Mouse (Mus musculus) heart, adult 2 months (tissue): ENCODE results near the gene Eps8. TPM values are rescaled to one million over a fixed set of nuclear protein-coding genes. Genes with fewer than 3 reads are reported as not detected.

ENCODE experiments used
- DNase-seq, 2 experiments: peaks; one replicate each; pipeline ENCODE4 v3.0.0; 2021
- H3K27ac ChIP-seq: fragments of 200-600 bp; 2 replicates; pipeline ENCODE4 v1.8.1; 2022
- H3K27me3 ChIP-seq: fragments of 200-500 bp; 2 replicates; pipeline ENCODE4 v1.6.1; 2012; ENCODE audit warnings: mild to moderate bottlenecking, low read length, inconsistent platforms, mixed read lengths; ENCODE audit not compliant: control insufficient read depth, insufficient read depth
- H3K36me3 ChIP-seq: fragments of 200-500 bp; 2 replicates; pipeline ENCODE4 v1.6.1; 2012; ENCODE audit warnings: low read length, inconsistent platforms; ENCODE audit not compliant: control insufficient read depth, insufficient read depth
- H3K4me1 ChIP-seq: fragments of 200-500 bp; 2 replicates; pipeline ENCODE4 v1.6.1; 2011; ENCODE audit warnings: low read length; ENCODE audit not compliant: control insufficient read depth, insufficient read depth
- H3K4me3 ChIP-seq: fragments of 200-600 bp; 2 replicates; pipeline ENCODE4 v1.8.1; 2022
- H3K79me2 ChIP-seq: fragments of 200-500 bp; replicated peaks from 2 replicates; pipeline ENCODE4 v1.6.1; 2012; ENCODE audit warnings: mild to moderate bottlenecking, inconsistent platforms, low read length, moderate library complexity, mixed read lengths; ENCODE audit not compliant: control insufficient read depth, insufficient read depth
- H3K9ac ChIP-seq: fragments of 200-500 bp; 2 replicates; pipeline ENCODE4 v1.6.1; 2012; ENCODE audit warnings: low read depth, mild to moderate bottlenecking, control low read depth, inconsistent platforms, low read length, mixed read lengths
- CTCF ChIP-seq: fragments of 200-600 bp; IDR thresholded peaks from 2 replicates; pipeline ENCODE4 v1.8.1; 2022; ENCODE audit warnings: antibody characterized with exemption, mild to moderate bottlenecking, moderate library complexity
- EP300 ChIP-seq: fragments of 200-500 bp; IDR thresholded peaks from 2 replicates; pipeline ENCODE4 v1.6.1; 2011; ENCODE audit warnings: low read depth, low read length, control low read depth; ENCODE audit not compliant: insufficient read depth
- POLR2A ChIP-seq: fragments of 200-500 bp; IDR thresholded peaks from 2 replicates; pipeline ENCODE4 v1.6.1; 2011; ENCODE audit warnings: mild to moderate bottlenecking, low read depth, low read length, control low read depth; ENCODE audit not compliant: insufficient read depth
- WGBS: fragments of 180-500 bp; shearing (Covaris S2); methylation state at CpG from one replicate; pipeline ENCODE4 v1.1.7; 2018; 5-methylcytosine and 5-hydroxymethylcytosine counted together
- intact Hi-C: fragments of 180-260 bp; cut with DNase I; formaldehyde crosslinking; loops from one replicate; pipeline ENCODE4 v1.15.1; 2025
- polyA plus RNA-seq: library from polyadenylated mRNA; depleted of rRNA; stranded (reverse); fragments of >200 nt; gene quantifications from 2 replicates; pipeline ENCODE4 v1.2.3, GENCODE M21; 2012
- total RNA-seq, 2 experiments: library from RNA; stranded (reverse); gene quantifications; 2 replicates each; pipeline ENCODE4 v1.2.3; 2021

Gene Eps8
- total and polyA plus RNA-seq, 3 experiments, result 6.7 to 12.2 (median 11.6) TPM

- no peaks in the 10 kb centered on the region for H3K27me3 ChIP-seq
- intact Hi-C loops, result no loop called here
- 76% methylated on average over 13 of the region's 13 CpGs for WGBS
- H3K4me3 ChIP-seq, result no peak overlapping the region
- no peak overlapping the region for H3K9ac ChIP-seq
- no peaks in the 10 kb centered on the region for H3K79me2 ChIP-seq
- H3K4me1 ChIP-seq, result no peaks in the 10 kb centered on the region
- DNase-seq, result no peak
- H3K27ac ChIP-seq, result no peak overlapping the region
- no peaks in the 10 kb centered on the region for H3K36me3 ChIP-seq
- TF ChIP-seq POLR2A, result no peak
- no peak for TF ChIP-seq EP300
- no peak for TF ChIP-seq CTCF
These were observed 24.3 kb downstream of the Eps8 start for GRCm38 (mm10) chr6:137630387-137630786.

- no peak for DNase-seq
- Histone ChIP-seq H3K27ac (no peak overlapping the region), H3K36me3 (no peaks in the 10 kb centered on the region), H3K79me2 (no peaks in the 10 kb centered on the region), H3K4me1 (no peaks in the 10 kb centered on the region), H3K4me3 (no peak overlapping the region), H3K27me3 (no peaks in the 10 kb centered on the region), H3K9ac (no peak overlapping the region)
- intact Hi-C loops, result no loop called here
- TF ChIP-seq EP300 (no peak), CTCF (no peak), POLR2A (no peak)
- 53% methylated on average over 13 of the region's 13 CpGs for WGBS
These were observed 25.0 kb downstream of the Eps8 start for GRCm38 (mm10) chr6:137629603-137630231.

- no peaks in the 10 kb centered on the region for H3K36me3 ChIP-seq
- TF ChIP-seq POLR2A (no peak), CTCF (no peak), EP300 (no peak)
- no peaks in the 10 kb centered on the region for H3K27me3 ChIP-seq
- no peak overlapping the region for H3K9ac ChIP-seq
- no peak overlapping the region for H3K4me3 ChIP-seq
- H3K4me1 ChIP-seq, result no peaks in the 10 kb centered on the region
- WGBS, result 89% methylated on average over 6 of the region's 6 CpGs
- no peaks in the 10 kb centered on the region for H3K79me2 ChIP-seq
- no peak for DNase-seq
- intact Hi-C loops, result no loop called here
- H3K27ac ChIP-seq, result no peak overlapping the region
These were observed 26.0 kb downstream of the Eps8 start for GRCm38 (mm10) chr6:137628715-137629114.

- intact Hi-C loops, result no loop called here
- H3K27ac ChIP-seq, result no peak overlapping the region
- TF ChIP-seq CTCF (no peak), EP300 (no peak), POLR2A (no peak)
- peaks cover 1% of the 10 kb centered on the region; the same call in 1 of the 2 replicates for H3K4me1 ChIP-seq
- WGBS, result 35% methylated on average over 2 of the region's 2 CpGs
- H3K79me2 ChIP-seq, result no peaks in the 10 kb centered on the region
- no peak overlapping the region for H3K4me3 ChIP-seq
- no peak for DNase-seq
- no peak overlapping the region for H3K9ac ChIP-seq
- H3K36me3 ChIP-seq, result no peaks in the 10 kb centered on the region
- no peaks in the 10 kb centered on the region for H3K27me3 ChIP-seq
These were observed 33.7 kb downstream of the Eps8 start for GRCm38 (mm10) chr6:137621021-137621420.

- WGBS, result 63% methylated on average over 4 of the region's 4 CpGs
- peak; percentile 47 to 53 for DNase-seq
- Histone ChIP-seq H3K9ac (no peak overlapping the region), H3K4me1 (peaks cover 5% of the 10 kb centered on the region; the same call in 1 of the 2 replicates), H3K27me3 (no peaks in the 10 kb centered on the region), H3K36me3 (no peaks in the 10 kb centered on the region), H3K27ac (no peak overlapping the region), H3K4me3 (no peak overlapping the region), H3K79me2 (no peaks in the 10 kb centered on the region)
- intact Hi-C loops, result no loop called here
- 0 out of 2 replicates have a peak, but pooled peaks have one; percentile 13 for TF ChIP-seq CTCF
- TF ChIP-seq POLR2A, result no peak
- no peak for TF ChIP-seq EP300
These were observed 40.8 kb downstream of the Eps8 start for GRCm38 (mm10) chr6:137613903-137614302.

- Histone ChIP-seq H3K4me1 (peaks cover 5% of the 10 kb centered on the region; the same call in 1 of the 2 replicates), H3K27me3 (no peaks in the 10 kb centered on the region), H3K27ac (no peak overlapping the region), H3K79me2 (no peaks in the 10 kb centered on the region), H3K36me3 (no peaks in the 10 kb centered on the region), H3K9ac (no peak overlapping the region), H3K4me3 (no peak overlapping the region)
- WGBS, result 54% methylated on average over 2 of the region's 2 CpGs
- DNase-seq, result peak; percentile 23 to 61
- TF ChIP-seq POLR2A (no peak), CTCF (no peak), EP300 (0 out of 2 replicates have a peak, but pooled peaks have one; percentile 14)
- intact Hi-C loops, result no loop called here
These were observed 42.6 kb downstream of the Eps8 start for GRCm38 (mm10) chr6:137612071-137612547.
